Mouse (Mus musculus) cerebellum, adult 11-12 months (tissue): ENCODE measurements around the gene Smc5.

Experiments
- DNase-seq: peaks from one replicate; pipeline ENCODE4 v3.0.0; 2022

Smc5 gene

DNA sequence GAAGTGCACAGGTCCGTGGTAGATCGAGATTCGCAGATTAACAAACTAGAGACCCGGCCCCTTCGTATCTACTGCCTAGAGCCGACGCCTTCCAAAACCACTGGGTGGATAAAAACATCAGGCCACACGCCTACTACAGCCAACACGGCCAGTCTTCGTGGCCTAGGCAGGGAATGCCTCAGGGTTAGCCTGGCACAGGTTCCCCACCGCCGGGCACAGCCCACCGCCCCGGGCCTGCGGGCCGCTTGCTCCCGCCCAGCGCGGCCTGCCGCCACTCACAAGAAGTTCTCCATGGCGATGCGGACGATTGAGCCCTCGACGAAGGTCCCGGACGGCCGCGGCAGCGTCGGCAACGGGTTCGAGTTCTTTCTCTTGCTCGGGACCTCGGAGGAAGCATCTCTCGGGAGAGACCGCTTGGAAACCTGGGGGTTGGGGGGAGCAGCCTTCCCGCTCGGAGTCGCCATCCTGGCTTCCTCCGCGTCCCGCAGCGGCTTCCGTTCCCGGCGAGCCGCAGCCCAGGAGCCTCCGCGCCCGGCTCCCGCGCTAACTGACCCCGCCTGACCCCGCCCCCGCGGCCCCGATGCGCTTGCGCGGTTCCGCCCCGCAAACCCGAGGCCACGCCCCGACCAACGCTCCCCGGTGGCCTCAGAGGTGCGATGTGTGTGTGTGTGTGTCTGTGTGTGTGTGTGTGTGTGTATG, at the start of gene Smc5:
Gene Smc5 (minus strand): TSS at position 543 of the 699 bp plus-strand sequence.
- DNase-seq: peak; percentile 88

DNA sequence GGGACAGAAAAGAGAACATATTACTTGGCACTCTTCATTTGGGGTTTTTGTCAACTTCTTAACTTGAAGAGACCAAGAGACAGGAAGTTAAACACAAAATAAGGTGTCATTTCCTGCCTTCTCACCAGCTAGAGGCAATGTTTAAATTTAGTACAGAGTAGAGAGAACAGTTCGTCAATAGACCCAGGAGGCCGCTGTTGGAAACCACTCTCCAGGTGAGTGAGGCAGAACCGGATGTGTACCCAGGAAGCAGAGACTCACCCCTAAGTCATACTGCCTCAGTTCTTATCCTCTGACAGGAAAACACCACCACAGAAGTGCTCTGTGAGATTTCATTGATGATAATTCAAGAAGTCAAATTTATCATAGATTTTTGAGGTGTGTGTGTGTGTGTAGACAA, 49.4 kb upstream of the Smc5 start:
- no peak for DNase-seq

DNA sequence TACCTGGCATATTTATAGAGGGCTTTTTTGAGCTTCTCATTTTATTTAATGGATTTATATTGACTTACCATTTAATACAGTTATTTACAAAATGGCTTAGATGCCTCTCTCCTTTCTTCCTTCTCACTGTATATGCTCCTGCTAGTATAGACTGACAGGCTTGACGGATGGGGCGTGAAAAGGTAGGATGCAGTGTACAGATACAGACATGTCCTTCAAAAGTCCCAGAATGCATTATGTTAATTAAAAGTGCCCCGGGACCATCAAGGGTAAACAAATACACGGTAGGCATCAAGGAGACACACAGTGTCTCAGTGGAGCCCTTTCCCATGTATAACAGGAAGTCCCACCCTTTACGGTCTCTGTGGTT, 44.3 kb upstream of the Smc5 start:
- DNase-seq: no peak

DNA sequence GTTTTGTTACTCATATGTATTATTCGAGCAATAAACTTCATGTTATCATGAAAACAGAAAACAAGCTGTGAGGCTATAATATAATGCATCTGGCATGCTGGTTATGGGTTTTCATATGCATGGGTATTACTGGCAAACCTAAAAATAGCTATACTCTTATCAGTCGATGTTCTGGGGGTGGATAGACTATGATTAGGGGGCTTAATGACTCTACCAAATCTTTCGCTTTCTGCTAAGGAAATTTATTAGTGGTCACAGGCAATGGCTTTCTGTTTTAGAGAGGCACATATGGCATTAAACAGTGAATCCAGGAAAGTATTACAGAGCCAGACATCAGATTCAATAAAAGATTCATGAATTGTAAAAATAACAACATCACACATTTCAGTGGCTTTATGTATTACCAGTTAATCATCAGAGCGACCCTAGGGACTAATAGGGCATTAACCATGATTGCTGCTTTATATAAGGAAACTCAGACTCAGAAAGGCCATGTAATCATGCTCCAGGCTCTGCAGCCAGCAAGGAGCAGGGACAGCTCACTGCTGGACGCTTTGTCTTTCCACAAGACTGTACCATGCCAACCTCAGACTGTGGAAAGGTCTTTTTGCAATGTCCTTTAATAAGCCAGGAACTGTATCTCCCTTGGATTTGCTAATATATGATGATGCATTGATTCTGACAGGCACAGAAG, 43.7 kb upstream of the Smc5 start:
- DNase-seq: peak; percentile 18

DNA sequence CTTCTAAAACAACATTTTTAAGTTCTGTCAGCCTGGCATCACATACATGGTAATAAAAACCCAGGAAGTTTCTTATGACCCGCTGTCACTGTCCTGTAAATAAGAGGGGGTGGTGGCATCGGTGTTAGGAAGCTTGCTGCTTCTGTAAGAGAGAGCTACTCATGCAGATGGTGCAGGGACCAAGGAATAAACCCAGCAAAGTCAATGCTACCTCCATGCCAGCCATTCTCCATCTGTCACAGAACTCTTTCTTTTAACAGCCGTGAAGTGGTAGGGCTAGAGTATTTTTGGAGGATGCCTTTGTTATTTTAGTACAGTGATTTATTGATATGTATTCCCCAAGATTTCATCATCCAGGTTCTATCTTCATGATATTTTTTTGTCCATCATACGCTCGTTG, 43.2 kb upstream of the Smc5 start:
- DNase-seq: no peak

DNA sequence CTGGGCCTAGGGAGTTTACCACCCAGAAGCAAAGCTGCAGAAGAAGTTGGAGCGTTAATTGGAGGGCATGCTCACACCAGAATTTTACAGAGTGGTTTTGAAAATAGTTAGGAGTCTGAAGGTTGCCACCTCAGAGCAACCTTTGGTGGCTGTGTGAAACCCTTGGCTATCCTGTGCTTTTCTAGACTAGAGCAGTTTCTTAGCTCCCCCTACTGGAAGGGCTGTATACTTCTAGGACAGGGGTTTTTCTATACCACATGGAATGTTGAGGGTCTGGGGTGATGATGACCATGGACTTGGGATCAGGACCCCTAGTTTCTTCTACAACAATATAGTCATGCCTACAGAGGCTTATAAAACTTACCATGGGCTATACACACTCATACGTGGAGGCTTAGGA, 36.3 kb upstream of the Smc5 start:
- no peak for DNase-seq

DNA sequence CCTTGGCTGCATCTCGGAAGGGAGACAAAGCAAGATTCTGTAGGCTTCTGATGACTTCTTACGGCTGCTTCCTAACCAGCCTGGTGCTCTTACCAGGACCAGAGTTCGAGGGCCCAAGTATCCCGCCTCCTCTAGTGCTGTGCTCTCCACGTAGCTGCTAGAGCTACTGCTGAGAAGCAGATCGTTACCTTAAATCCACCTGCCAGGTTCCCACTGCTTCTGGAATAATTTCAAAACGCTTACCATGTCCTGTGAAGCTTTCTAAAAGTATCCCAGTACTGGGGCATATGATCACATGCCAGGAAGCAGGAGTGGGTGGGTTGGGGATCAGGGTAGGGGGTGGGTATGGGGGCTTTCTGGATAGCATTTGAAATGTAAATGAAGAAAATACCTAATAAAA, 33.0 kb upstream of the Smc5 start:
- peak; percentile 74 for DNase-seq

DNA sequence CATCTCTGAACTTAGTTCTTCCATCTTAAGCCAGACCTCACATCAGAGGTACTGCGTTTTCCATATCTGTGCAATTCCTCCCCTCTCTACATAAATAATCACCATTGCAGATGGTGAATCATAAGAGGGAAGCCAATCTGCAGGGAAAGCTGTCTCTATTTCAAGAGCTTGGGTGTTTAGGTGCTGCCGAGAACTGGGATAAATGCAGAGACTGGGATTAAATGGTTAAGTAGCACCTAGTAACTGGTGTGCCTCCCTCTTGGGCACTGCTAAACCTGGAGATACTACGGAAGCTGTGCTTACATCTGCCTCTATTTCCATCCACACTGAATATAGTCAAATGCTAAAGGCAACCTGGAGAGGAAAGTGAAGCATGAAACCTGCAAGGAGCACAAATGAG, 26.3 kb upstream of the Smc5 start:
- DNase-seq: no peak

DNA sequence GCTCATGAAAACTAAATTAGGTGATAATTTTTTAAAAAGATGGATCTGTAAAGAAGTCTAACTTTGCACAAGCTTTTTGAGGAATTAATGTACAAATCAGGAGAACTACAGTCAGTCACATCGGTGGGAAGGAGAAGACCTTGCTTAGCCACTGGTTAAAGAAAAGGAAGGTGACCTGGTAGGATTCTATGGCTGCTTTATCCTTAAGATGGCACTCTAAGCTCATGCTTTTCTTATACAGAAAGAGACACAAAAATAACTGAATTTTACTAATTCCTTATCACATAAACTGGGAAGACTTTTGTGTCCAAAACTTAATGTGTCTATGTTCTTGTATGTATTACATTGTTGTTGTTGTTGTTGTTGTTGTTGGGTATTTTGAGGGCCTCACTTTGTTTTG, 25.2 kb upstream of the Smc5 start:
- DNase-seq: no peak

DNA sequence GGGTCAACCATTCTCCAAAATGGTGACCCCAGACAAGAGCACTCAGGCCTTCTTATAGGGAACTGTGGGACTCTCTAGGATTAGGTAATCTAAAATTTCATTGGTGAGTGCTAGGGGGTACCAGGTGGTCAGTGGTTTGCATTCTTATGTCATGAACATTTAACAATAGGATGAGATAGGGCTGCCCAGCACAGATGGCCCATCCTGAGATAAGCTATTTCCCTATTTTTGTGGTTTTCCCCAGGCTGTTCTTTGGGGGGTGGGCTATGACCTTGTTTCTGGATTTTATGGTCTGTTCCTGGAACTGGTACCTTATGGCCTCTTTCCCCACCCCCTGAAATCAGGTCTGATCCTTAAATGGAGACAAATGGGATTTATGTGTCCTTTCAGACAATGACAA, 23.5 kb upstream of the Smc5 start:
- DNase-seq: no peak

DNA sequence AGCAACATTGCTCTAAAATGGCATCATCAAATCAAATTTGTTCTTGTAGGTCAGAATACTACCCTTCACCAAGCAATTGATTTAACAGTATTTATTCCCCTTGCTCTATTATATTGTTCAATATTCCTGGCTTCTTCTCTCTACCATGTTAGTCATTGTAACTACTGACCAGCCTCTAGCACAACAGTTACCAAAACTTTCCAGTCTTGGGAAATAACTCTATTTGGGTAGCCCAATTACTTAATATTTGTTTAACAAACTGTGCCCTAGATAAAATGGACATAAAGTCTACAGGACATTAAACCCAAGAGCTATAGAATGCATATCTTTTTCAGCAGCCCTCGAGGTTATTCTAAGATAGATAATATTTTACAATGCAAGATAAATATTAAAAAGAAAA, 15.6 kb upstream of the Smc5 start:
- no peak for DNase-seq

DNA sequence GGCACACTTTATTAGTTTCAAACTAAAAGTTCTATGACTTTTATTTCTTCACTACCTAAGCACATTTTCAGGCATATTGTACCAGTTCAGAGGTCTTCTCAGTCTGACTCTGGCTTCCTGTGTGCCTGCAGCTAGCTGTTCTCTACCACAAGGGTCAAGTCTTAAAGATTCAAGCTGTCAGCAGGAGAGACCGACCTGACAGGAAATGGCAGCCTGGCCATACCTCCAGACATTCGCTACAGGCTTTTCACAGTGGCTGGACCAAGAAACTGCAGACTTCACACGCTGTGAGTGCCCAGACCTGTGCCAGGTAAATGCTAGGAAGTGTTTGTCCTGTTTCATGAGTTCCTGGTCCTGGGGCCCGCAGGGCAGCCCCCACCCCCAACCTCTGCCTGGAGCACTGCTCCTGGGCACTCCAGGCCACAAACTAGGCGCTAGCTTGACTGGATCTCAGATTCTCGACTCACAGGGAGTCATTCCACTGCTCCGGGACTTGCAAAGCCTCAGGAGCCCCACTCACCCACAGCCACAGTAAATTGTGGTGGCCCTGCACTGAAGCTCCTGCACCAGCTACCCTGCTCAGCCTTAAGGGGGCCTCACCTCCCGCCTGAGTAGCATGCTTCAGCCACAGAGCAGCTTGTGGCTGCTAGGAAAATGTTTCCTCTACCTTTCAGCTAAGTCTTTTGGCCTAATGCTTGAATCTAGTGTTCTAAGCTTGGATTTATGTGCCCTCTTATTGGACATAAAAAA, 8.4 kb upstream of the Smc5 start:
- no peak for DNase-seq

DNA sequence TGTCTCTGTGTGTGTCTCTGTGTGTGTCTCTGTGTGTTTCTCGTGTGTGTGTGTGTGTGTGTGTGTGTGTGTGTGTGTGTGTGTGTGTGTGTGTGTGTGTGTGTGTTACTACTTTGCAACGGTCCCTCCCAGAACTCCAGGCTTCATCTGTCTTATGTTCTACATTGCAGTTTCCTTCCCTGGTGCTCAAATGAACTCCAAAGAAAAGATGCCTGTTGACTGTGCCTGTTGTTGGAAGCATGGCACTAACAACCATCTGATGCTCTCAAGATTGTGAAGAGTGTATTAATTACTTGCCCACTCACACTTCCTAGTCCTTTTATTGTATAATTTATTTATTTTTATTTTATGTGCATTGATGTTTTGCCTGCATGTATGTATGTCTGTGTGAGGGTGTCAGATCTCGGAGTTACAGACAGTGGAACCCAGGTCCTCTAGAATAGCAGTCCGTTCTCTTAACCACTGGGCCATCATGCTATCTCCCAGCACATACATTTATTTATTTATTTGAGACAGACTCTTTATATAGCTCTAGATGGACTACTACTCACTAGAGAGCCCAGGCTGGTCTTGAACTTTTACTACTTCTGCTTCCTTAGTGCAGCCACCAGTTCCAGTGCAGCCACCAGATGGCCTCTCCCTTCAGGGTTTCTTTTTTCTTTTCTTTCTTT, 492 bp upstream of the Smc5 start:
- no peak for DNase-seq

DNA sequence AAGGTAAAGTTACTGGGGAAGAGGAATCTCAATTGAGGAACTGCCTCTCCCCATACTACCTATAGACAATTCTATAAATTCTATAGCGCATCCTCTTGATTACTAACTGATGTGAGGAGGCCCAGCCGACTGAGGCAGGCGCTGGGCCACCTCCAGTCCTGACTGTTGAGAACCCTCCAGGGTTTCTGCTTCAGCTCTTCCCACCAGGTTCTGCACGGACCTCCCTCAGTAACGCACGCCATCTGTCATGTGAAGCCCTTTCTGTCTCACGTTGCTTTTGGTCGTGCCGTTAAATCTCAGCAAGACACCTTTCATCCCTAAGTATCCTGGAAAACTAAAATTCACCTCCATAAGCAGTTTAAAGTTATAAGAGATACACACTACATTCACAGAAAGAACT, 16.9 kb downstream of the Smc5 start:
- DNase-seq: peak; percentile 36

DNA sequence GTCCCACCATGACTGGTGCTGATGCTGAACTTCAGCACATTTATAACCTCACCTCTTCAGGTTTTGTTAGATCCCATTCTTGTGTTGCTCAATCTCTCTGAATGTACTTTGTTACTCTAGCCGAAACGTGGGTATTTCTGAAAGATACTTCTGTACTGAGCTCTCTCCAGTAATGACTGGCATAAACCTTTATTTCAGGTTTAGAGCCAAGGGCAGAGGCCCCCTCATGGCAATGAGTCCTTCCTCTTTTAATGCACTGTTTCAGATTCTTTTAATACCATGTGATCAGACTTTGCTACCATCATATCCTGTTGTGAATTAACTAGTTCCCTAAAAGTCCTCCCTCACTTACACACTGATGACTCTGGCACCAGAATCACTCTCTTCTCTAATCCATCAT, 27.2 kb downstream of the Smc5 start:
- DNase-seq: no peak

DNA sequence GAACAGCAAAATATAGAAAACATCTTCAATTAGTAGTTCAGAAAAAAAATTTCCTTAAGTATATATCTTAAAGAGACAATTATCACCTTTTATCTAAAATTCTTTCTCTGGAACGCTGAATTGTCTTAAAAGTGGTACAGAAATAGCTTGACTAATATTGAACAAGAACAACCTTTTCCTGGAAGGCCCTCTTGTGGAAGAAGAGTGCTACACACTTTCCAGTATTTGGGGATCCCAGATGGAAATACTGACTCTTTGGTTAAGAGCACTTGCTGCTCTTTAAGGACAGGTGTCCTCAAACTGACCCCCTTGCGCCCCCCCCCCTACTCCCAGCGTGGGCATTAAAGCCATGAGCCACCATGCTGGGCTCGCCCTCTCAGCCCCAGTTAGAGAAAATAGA, 48.6 kb downstream of the Smc5 start:
- peak; percentile 27 for DNase-seq

DNA sequence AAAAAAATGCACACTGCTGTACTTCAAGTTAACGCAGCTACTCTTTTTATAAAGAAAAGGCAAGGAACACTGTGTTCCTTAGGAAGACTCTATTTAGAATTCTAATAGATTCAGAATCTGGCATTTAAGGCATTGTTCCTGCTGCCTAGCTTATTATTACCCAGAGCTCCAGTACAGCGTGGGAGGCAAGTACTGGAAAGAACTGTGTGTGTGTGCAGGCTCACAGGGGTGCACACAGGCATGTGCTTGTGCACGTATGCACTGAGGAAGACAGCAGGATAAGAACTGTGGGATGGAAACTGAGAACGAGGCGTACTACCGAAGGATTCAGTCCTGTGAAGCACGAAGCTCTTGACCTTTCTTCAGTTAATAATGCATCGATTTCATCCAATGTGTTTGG, 59.4 kb downstream of the Smc5 start:
- no peak for DNase-seq

DNA sequence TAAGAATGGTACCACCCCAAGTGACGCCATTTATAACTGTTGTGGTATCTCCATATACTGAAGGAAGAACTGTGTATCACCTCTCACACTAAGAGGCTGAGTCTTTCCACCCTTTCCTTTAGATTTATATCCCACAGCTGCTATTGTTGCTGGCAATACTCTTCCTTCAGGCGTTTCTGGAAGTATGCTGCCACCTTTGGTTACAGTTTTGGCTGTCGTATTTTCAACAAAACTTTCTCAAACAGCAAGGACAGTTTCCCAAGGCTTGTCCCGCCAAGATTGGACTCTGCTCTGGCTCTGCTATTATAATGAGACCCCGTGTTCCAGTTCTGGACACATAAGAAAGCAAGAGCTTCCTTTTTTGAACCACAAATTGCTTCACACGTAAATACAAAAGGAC, 62.4 kb downstream of the Smc5 start:
- DNase-seq: no peak

DNA sequence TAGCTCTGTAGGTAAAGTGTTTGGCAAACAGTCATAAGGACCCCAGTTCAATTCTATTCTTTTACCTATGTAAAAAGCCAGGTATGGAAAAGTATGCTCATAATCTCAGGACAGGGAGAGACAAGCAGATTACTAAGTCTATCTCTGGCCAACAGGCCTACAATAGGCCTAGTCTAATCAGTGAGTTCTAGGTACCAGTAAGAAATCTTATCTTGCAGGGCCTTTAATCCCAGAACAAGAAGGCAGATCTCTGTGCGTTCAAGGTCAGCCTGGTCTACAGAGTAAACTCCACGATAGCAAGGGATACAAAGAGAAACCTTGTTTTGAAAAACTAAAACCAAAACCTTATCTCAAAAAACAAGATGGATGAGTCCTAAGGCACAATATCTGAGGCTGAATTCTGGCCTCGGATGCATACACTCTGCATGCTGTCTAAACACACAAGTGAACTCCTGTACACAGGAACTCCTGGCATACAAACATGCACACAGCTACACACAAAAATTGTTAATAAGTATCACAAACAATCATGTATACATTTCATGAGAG, 70.1 kb downstream of the Smc5 start:
- no peak for DNase-seq

DNA sequence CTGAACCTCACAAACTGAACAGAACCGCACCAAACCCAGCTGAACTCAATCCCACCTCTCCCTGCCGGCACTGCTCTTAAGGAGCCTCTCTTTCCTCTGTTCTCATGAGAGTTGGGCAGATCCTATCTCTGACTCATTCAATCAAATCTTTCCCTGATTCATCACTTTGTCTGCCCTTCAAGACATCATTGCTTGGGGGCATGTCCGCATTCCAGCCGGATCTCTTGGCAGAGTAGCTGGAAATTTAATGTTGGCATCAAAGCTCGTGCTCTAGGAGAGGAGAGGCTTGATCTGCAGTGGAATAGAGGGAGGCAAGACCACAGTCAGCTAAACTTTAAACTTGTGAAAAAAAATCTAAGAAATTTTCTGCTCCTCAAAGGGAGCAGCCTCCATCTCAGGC, 71.6 kb downstream of the Smc5 start:
- DNase-seq: no peak

DNA sequence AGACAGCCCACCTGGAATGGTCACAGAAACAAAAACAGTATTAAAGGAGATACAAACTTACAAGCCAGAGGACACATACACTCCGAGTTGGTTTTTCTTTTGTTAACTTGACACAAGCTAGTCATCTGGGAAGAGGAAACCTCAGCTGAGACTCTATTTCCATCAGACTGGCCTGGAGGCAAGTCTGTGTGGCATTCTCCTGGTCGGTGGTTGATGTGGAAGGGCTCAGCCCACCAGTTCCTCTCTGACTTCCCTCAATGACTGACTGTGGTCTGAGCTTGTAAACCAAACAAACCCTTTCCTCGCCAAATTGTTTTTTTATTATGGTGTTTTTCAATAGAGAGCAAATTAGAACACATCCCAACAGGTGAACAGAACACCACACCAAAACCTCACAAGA, 80.6 kb downstream of the Smc5 start:
- no peak for DNase-seq

DNA sequence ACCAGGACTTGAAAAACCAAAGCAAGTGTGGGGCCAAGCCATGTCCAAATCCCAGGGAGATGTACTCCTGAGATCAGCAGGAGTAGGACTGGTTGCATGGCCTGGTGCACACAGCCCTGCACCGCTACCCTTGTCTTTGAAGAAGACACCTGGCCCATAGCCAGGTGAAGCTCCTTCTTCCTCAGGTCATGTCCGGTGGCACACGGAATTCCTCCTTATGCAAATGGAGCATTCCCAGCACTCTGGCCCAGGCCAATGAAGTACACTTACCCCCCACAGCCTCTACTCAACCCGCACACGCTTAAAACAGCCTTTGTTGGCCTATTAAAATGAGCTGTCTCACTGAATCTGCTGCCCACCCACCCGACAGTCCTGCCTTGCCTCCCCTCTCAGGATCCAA, 82.2 kb downstream of the Smc5 start:
- no peak for DNase-seq

DNA sequence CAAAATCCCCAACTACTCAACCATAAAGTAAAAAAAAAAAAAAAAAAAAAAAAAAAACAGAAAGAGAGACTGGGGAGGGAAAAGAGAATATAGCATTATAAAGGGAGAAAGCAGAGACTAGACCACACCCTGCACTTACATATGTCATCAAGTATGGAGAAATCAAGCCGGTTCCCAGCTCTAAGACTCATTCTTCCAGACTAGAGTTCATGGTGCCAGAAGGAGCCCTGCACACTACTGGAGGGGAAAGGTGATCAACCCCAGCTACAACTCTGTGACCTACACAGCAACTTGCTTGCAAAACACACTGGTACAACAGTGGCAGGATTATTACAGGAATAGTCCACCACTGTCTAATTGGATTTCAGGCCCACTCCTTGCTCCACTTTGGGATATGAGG, 84.0 kb downstream of the Smc5 start:
- no peak for DNase-seq

DNA sequence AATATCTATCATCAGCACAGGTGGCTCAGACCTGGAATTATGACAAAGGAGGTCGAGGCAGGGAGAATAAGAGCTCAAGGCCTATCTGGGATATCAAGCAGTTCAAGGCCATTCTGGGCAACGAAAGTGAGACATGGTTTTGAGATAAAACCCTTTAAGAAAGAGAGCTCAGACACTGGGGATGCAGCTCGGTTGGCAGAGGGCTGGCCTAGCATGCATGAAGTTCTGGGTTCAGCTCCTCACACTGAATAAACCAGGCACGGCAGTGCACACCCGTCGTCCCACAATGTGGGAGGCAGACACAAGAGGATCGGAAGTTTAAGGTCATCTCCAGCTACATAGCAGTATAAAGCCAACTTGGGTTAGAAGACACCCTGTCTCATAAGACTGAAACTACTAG, 84.7 kb downstream of the Smc5 start:
- no peak for DNase-seq
